Mouse (Mus musculus) kidney, adult 2 months (tissue): ENCODE measurements at regions not wholly inside any gene's neighbourhood (a gene's known extent, or its start where the extent isn't known, plus 50 kb on each side); places are given as distances from the start of the nearest gene placed in this dataset.

Experiments used
- CTCF ChIP-seq: fragments of 200-500 bp; conservative IDR thresholded peaks from 2 replicates; pipeline ENCODE4 v1.5.1; 2011; ENCODE audit warnings: low read depth, mild to moderate bottlenecking, control low read depth, low read length, moderate library complexity, mixed read lengths; ENCODE audit not compliant: insufficient read depth, insufficient read length
- POLR2A ChIP-seq: fragments of 200-500 bp; IDR thresholded peaks from one replicate; pipeline ENCODE4 v1.6.1; 2011; ENCODE audit warnings: low read depth, low read length, control low read depth

GRCm38 (mm10) chr2:50347486-50348265 lies 51.1 kb upstream of the Mmadhc start:
- TF ChIP-seq CTCF: no peak
- TF ChIP-seq POLR2A: no peak
